Mouse (Mus musculus) embryonic facial prominence, embryonic 12.5 days (tissue): Measurements from ENCODE around the gene Gemin5. TPM values are rescaled to one million over a fixed set of nuclear protein-coding genes. Genes with fewer than 3 reads are reported as not detected.
"Not testable (repeated sequence)": the region's sequence is repeated elsewhere in the genome, so short reads cannot be mapped to it uniquely, and the experiment has no call there.

Experiments
- ATAC-seq: fragments of 200-750 bp; cut with Nextera tagmentation; 2 replicates; pipeline ENCODE4 v1.8.0; 2017; ENCODE audit not compliant: insufficient number of reproducible peaks, insufficient read depth, low FRiP score, low TSS enrichment
- H3K27ac ChIP-seq: fragments of 300-500 bp; sonication (generic); 2 replicates; pipeline ENCODE4 v1.5.1; 2016; ENCODE audit warnings: mild to moderate bottlenecking
- H3K27me3 ChIP-seq: fragments of 300-500 bp; sonication (generic); 2 replicates; pipeline ENCODE4 v1.6.1; 2016; ENCODE audit warnings: mild to moderate bottlenecking, moderate library complexity
- H3K36me3 ChIP-seq: fragments of 300-500 bp; sonication (generic); 2 replicates; pipeline ENCODE4 v1.6.1; 2016; ENCODE audit warnings: mild to moderate bottlenecking
- H3K4me1 ChIP-seq: fragments of 300-500 bp; sonication (generic); 2 replicates; pipeline ENCODE4 v1.6.1; 2016
- H3K4me2 ChIP-seq: fragments of 300-500 bp; sonication (generic); replicated peaks from 2 replicates; pipeline ENCODE4 v1.6.1; 2016; ENCODE audit warnings: mild to moderate bottlenecking, moderate library complexity
- H3K4me3 ChIP-seq: fragments of 300-500 bp; sonication (generic); 2 replicates; pipeline ENCODE4 v1.5.1; 2016; ENCODE audit warnings: mild to moderate bottlenecking
- H3K9ac ChIP-seq: fragments of 300-500 bp; sonication (generic); 2 replicates; pipeline ENCODE4 v1.6.1; 2016; ENCODE audit warnings: mild to moderate bottlenecking, moderate library complexity
- H3K9me3 ChIP-seq: fragments of 300-500 bp; sonication (generic); 2 replicates; pipeline ENCODE4 v1.6.1; 2016; ENCODE audit warnings: mild to moderate bottlenecking, moderate library complexity
- WGBS: fragments of 180-500 bp; shearing (Covaris S2); methylation state at CpG from one replicate; pipeline ENCODE4 v1.1.7; 2016; 5-methylcytosine and 5-hydroxymethylcytosine counted together
- polyA plus RNA-seq: library from polyadenylated mRNA; unstranded; fragments of >200 nt; fragmentation: Nextera tagmentation; extraction: Ambion mirVana; gene quantifications from 2 replicates; pipeline ENCODE4 v1.2.1, GENCODE M21; 2016

Gemin5 gene
- polyA plus RNA-seq, 1 experiment from 2014 or later, result 29.8 TPM

DNA sequence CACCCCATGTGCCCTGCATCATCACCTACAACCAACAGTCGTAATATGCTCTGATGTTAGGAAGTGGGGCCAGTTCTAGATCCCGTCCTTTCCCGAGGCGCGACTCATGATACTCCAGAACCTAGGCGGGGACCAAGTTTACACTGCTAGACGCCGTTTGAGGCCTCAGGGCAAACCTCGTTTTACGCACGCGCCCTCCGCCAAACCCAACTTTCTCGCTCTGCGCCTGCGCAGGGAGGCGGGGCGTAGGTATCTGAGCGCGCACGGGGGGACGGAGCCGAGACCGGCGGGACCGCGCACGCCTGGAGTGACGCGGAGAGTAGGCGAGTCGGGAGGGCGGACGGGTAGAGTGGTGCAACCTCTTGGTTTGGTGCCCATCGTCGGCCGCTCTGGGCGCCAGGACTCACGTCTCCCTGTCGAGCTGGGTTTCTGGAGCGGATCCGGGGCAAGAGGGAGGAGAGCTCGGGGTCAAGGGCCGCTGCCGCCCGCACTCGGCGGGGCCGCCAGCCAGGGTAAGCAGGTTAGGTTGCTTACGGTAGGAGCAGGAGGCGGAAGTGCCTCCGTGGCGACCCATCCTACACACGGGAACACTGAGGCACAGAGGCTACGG is 64.5 kb downstream of the Gemin5 start, which contains the start of gene Cnot8:
Gene Cnot8 (plus strand): TSS at position 457 of the 610 bp plus-strand sequence.
- Histone ChIP-seq H3K4me1 (peaks cover 14% of the 10 kb centered on the region), H3K27me3 (peaks cover 2% of the 10 kb centered on the region; the same call in 1 of the 2 replicates), H3K27ac (peak within 1 kb of the TSS; percentile 80), H3K4me3 (peak within 1 kb of the TSS; percentile 68), H3K9me3 (no peaks in the 10 kb centered on the region), H3K9ac (peak within 1 kb of the TSS; percentile 73), H3K4me2 (peak within 1 kb of the TSS; percentile 66), H3K36me3 (no peaks in the 10 kb centered on the region)
- peak; percentile 96 for ATAC-seq
- WGBS, result under 1% methylated on average over 55 of the region's 55 CpGs

DNA sequence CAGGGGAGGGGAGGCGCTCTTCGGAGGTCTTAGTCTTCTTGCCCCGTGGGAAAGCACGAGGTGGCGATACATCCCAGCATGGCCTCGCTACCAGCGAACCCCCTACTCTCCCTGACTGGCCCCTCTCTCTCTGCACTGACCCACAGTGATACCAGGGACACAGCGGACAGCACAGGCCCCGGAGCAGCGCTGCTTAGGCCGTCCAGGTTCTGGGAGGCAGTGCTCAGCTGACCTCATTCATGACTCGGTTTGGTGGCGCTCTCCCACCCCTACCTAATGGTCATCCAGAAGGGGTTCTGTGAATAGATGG is 65.0 kb downstream of the Gemin5 start:
- H3K4me1 ChIP-seq, result peaks cover 14% of the 10 kb centered on the region
- peak overlapping the region; percentile 49 for H3K4me2 ChIP-seq
- peak overlapping the region; percentile 58 for H3K27ac ChIP-seq
- no peaks in the 10 kb centered on the region for H3K36me3 ChIP-seq
- H3K4me3 ChIP-seq, result peak overlapping the region; percentile 68
- H3K9ac ChIP-seq, result peak overlapping the region; percentile 46
- WGBS, result 51% methylated on average over 13 of the region's 13 CpGs
- peaks cover 7% of the 10 kb centered on the region; the same call in 1 of the 2 replicates for H3K27me3 ChIP-seq
- H3K9me3 ChIP-seq, result no peaks in the 10 kb centered on the region
- peak; percentile 61 for ATAC-seq

DNA sequence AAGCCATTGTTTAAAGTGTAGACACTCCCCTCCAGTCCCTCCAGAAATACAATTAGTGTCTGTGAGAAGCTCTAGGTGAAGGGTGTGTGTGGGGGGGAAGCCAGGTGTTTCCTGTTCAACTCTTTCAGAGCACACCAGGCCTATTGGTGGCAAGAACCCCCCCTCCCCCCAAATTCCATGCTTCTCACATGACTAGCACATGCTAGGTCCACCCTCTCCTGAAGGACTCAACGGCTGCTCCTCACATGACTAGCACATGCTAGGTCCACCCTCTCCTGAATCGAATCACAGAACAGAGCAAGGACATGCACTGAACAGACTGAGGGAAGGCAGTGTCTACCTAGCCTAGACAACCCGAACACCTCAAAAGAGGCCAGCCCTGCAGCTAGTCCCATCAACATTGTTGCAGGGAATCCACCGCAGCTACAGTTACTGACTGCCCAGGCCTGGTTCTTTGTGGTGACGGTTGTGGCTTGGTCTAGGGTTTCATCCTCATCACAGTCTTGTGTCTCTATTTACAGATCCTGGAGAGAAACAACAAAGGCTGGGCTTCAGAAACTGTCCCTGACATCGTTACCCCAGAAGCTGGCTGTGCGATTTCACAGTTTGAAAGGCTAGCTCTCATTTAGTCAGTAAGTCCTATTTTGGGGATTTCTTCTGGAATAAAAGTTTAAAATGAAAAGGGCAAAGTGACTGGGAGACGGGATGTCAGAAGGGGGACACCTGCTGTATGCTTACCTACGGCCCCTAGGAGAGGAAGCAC is 65.6 kb downstream of the Gemin5 start:
- no peaks in the 10 kb centered on the region for H3K36me3 ChIP-seq
- H3K9me3 ChIP-seq, result no peaks in the 10 kb centered on the region
- H3K4me1 ChIP-seq, result peaks cover 14% of the 10 kb centered on the region
- peak overlapping the region; percentile 68 for H3K4me3 ChIP-seq
- no peak for ATAC-seq
- WGBS, result 84% methylated on average over 9 of the region's 9 CpGs
- peak overlapping the region; percentile 46 for H3K9ac ChIP-seq
- H3K27me3 ChIP-seq, result peaks cover 9% of the 10 kb centered on the region
- peak overlapping the region; percentile 49 for H3K4me2 ChIP-seq
- peak overlapping the region; percentile 58; the same call in 1 of the 2 replicates for H3K27ac ChIP-seq

DNA sequence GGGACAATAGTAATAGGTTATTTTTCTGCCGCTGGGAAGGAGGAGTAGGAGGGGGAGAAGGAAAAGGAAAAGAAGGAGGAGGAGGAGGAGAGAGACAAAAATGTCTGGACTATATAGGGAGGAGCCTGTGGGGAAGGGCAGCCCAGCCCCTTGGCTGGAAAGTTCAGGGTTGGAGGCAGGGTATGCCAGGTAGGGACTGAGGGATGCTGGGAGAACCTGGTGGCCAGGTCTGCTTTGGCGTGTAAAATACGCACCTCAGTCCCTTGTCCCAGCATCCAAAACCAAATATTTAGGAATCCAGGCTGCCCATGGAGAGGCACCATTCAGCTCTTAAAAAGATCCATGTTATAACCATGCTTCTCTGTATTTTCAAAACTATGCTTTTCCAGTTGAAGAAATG is 66.2 kb downstream of the Gemin5 start:
- Histone ChIP-seq H3K9me3 (no peaks in the 10 kb centered on the region), H3K4me3 (no peak overlapping the region), H3K36me3 (no peaks in the 10 kb centered on the region), H3K27ac (no peak overlapping the region), H3K9ac (no peak overlapping the region), H3K4me2 (no peak overlapping the region), H3K27me3 (peaks cover 15% of the 10 kb centered on the region), H3K4me1 (peaks cover 17% of the 10 kb centered on the region)
- 74% methylated on average over 3 of the region's 3 CpGs for WGBS
- no peak for ATAC-seq

DNA sequence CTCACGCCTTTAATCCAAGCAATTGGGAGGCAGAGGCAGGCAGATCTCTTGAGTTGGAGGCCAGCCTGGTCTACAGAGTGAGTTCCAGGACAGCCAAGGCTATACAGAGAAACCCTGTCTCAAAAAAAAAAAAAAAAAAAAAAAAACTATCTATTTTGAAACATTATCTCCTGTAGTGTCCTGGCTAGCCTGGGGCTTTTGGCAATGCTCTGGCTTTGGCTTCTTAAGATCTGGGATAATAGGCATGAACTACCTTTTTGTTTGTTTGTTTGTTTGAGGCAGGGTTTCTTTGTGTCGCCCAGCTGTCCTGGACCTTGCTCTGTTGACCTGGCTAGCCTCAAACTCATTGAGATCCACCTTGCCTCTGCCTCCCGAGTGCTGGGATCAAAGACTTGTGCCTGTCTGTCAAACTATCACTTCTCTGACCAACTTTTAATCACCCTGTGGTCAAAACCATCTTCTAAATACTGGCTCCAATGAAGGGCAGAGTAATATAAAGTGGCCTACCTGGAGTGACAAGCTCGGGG is 67.1 kb downstream of the Gemin5 start:
- no peak overlapping the region for H3K9ac ChIP-seq
- H3K36me3 ChIP-seq, result no peaks in the 10 kb centered on the region
- peaks cover 20% of the 10 kb centered on the region for H3K27me3 ChIP-seq
- no peak for ATAC-seq
- no peaks in the 10 kb centered on the region for H3K9me3 ChIP-seq
- no peak overlapping the region for H3K4me2 ChIP-seq
- 87% methylated on average over 4 of the region's 4 CpGs for WGBS
- H3K4me1 ChIP-seq, result peaks cover 17% of the 10 kb centered on the region
- H3K27ac ChIP-seq, result no peak overlapping the region
- H3K4me3 ChIP-seq, result no peak overlapping the region

DNA sequence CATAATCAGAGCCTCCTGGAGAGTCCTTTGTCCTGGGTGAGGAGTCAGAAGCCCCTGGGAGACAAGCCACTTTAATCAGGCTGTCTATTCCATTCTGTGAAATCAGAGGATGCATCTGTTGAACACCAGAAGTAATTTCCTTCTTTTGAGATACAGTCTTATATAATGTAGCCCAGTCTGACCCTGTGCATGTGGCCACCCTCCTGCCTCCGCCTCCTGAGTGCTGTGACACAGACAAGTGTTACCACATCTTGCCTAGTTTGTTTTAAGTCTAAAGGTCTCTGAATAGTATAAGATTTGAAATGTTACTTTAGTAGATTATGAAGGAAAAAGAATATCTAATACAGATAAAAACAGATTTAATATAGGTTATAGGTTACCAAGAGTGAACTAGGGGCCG is 68.3 kb downstream of the Gemin5 start:
- Histone ChIP-seq H3K4me2 (no peak overlapping the region), H3K36me3 (no peaks in the 10 kb centered on the region), H3K4me3 (no peak overlapping the region), H3K9me3 (no peaks in the 10 kb centered on the region), H3K4me1 (peaks cover 12% of the 10 kb centered on the region), H3K27ac (no peak overlapping the region), H3K9ac (no peak overlapping the region), H3K27me3 (peaks cover 22% of the 10 kb centered on the region)
- ATAC-seq, result no peak
- WGBS, result 88% methylated on average over 2 of the region's 2 CpGs

DNA sequence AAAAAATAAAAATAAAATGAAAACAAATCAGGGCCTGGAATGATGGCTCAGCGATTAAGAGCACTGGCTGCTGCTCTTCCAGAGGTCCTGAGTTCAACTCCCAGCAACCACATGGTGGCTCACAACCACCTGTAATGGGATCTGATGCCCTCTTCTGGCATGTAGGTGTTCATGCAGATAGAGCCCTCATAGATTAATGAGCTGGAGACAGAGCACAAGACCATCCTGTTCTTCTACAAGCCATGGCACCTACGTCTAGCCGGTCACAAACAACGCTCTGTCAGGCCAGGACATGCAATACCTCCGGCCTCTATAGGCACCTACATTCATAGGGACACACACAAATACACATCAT is 70.0 kb downstream of the Gemin5 start:
- H3K27ac ChIP-seq, H3K9ac ChIP-seq, ATAC-seq, H3K9me3 ChIP-seq, H3K4me3 ChIP-seq, H3K36me3 ChIP-seq: not testable (repeated sequence)
- H3K27me3 ChIP-seq, result peaks cover 22% of the 10 kb centered on the region
- WGBS, result 58% methylated on average over 5 of the region's 5 CpGs
- H3K4me2 ChIP-seq, result peak overlapping the region; percentile 79
- H3K4me1 ChIP-seq, result peaks cover 10% of the 10 kb centered on the region

DNA sequence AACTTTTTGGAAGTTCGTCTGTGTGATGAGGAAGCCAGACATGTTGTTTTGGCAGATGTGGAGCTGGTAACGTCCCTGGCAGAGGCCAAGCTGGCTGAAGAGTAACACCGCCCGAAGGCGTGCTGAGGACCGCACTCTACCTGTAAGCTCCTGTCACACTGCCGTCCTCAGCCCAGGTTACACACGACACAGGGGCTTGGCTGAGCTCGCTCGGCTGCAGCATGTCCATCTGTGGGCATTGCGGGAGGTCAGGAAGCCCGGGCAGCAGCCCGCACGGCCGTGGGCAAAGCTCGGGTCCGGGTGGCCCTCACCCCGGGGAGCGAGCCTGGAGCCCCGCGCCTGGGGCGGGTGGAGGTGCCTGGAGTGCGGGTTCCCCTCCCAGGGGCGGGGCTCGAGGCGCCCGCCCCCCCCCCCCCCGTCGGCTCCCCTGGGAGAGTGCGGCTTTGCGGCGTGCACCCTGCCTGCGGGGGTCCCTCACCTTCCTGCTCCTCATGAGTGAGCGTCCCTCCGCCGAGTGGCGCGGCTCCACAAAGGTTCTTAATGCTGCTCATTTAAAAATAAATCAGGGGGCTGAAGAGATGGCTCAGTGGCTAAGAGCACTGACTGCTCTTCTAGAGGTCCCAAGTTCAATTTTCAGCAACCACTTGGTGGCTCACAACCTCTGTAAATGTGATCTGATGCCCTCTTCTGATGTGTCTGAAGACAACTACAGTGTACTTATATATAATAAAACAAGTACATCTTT is 70.5 kb downstream of the Gemin5 start:
- peak overlapping the region; percentile 41 for H3K4me3 ChIP-seq
- H3K36me3 ChIP-seq, result no peaks in the 10 kb centered on the region
- H3K27me3 ChIP-seq, result peaks cover 22% of the 10 kb centered on the region
- H3K4me2 ChIP-seq, result peak overlapping the region; percentile 79
- ATAC-seq, result no peak
- peaks cover 7% of the 10 kb centered on the region; the same call in 1 of the 2 replicates for H3K4me1 ChIP-seq
- H3K27ac ChIP-seq, result no peak overlapping the region
- WGBS, result under 1% methylated on average over 28 of the region's 38 CpGs
- peak overlapping the region; percentile 47 for H3K9ac ChIP-seq
- no peaks in the 10 kb centered on the region for H3K9me3 ChIP-seq

DNA sequence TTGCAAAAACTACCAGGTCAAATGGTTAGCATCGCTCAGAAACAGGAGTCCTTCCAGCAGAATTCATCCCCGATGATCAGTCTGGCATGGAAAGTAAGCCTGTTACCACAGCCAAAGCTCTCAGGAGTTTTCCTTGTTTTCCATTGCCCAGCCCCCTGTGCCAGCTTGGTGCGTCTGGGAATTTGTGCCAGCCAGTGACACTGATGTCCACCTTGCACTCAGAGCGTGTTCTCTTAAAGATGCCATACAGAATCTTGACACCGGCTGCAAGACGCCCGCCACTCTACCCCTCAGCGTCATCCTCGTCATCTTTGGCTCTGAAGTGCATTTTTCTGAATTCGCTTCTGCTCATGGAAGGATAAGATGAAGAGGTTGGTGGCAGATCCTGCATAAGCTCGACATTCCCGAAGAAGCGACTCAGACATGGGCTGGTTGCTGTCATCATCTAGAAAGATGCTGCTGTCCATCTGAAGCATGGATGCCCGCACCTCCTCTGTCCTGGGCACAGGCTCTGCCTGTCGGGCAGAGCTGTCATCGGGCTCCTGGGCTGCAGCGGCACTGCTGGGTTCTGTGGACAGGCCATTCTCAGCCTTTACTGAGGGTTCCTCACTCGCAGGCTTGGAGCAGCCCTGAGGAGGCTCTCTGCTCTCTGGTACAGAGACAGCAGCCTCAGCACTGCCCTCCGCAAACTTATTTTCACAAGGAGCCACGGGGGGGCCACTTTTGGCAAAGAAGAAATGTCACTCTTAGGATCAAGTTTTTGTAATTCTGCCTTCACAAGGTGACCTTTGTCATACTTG is 71.3 kb downstream of the Gemin5 start:
- H3K4me3 ChIP-seq, result peak overlapping the region; percentile 41
- peaks cover 8% of the 10 kb centered on the region; the same call in 1 of the 2 replicates for H3K4me1 ChIP-seq
- 0 out of 2 replicates have a peak overlapping the region, but pooled peaks have one; percentile 47 for H3K9ac ChIP-seq
- ATAC-seq, result no peak
- peak overlapping the region; percentile 79 for H3K4me2 ChIP-seq
- peaks cover 22% of the 10 kb centered on the region for H3K27me3 ChIP-seq
- H3K9me3 ChIP-seq, result no peaks in the 10 kb centered on the region
- no peaks in the 10 kb centered on the region for H3K36me3 ChIP-seq
- no peak overlapping the region for H3K27ac ChIP-seq
- WGBS, result 53% methylated on average over 20 of the region's 20 CpGs

DNA sequence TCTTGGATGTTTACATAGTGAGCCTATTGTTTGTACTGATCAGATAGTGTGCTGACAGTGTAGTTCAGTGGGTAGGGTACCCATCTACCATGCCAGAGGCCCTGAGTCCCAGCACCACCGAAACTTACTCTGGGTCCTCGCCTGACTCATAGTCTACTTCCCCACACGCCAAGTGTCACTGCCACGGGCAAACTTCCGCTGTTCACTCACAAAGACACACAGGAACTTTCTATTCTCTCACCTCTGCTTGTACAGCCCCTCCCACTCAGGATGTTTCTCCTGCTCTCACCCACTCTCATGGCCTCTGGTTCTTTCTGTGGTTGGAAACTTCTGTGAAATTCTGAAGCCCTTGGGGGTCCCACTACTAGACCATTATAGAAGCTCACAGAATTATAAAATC is 72.2 kb downstream of the Gemin5 start:
- no peaks in the 10 kb centered on the region for H3K36me3 ChIP-seq
- ATAC-seq, result no peak
- H3K9ac ChIP-seq, result no peak overlapping the region
- H3K4me2 ChIP-seq, result no peak overlapping the region
- no peaks in the 10 kb centered on the region for H3K9me3 ChIP-seq
- WGBS, result 84% methylated on average over 5 of the region's 5 CpGs
- peaks cover 8% of the 10 kb centered on the region; the same call in 1 of the 2 replicates for H3K4me1 ChIP-seq
- H3K27me3 ChIP-seq, result peaks cover 22% of the 10 kb centered on the region
- H3K27ac ChIP-seq, result no peak overlapping the region
- H3K4me3 ChIP-seq, result no peak overlapping the region

DNA sequence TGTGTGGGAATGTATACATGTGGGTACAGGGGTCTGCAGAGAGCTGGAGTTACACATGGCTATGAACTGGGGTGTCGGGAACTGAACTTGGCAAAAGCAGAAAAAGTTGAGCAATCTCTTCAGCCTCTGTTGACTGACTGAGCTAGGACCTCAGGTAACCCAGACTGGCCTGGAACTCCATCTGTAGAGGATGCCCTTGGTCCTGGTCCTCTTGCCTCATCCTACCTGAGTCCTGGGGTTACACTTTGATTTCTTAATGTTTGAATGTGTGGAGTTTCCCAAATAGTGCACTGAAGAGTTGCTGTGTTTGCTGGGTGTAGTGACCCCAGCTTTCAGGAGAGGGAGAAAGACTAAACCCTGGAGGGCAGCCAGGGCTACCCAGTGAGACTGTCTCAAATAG is 72.8 kb downstream of the Gemin5 start:
- ATAC-seq, result no peak
- Histone ChIP-seq H3K9me3 (no peaks in the 10 kb centered on the region), H3K27ac (no peak overlapping the region), H3K9ac (no peak overlapping the region), H3K4me3 (no peak overlapping the region), H3K4me1 (peaks cover 8% of the 10 kb centered on the region; the same call in 1 of the 2 replicates), H3K4me2 (no peak overlapping the region), H3K27me3 (peaks cover 22% of the 10 kb centered on the region), H3K36me3 (no peaks in the 10 kb centered on the region)
- 92% methylated on average over 1 of the region's 1 CpGs for WGBS
